Mouse (Mus musculus) liver, postnatal 0 days (tissue): Measurements from ENCODE around the gene Peli2.

Source experiments
- CTCF ChIP-seq: sonication (generic); IDR thresholded peaks from 2 replicates; pipeline ENCODE4 v1.5.1; 2016; ENCODE audit warnings: antibody characterized with exemption, low read depth
- EP300 ChIP-seq: IDR thresholded peaks from 2 replicates; pipeline ENCODE4 v1.6.1; 2016; ENCODE audit warnings: antibody characterized with exemption, low read depth, mild to moderate bottlenecking

DNA sequence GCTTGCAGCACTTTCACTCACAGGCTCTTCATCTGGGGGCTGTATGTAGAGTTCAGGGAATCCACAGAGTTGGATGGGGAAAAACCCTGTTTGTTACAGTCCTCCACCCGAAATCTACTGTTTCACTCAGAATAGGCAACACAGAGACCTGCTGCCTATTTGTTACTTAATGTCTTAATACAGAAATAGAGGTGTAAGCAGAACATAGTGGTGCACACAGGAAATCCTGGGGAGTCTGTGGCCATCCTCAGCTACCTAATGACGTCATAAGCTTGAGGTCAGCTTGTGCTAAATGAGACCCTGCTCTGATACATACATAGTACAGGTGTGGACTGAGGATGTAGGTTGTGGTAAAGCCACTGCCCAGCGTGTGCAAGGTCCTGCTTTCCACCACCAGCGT lies 4.2 kb downstream of the Peli2 start:
- TF ChIP-seq CTCF, result no peak
- no peak for TF ChIP-seq EP300
